Mouse (Mus musculus) kidney, adult 2 months (tissue): ENCODE measurements at regions not wholly inside any gene's neighbourhood (a gene's known extent, or its start where the extent isn't known, plus 50 kb on each side); places are given as distances from the start of the nearest gene placed in this dataset.

Experiments used
- CTCF ChIP-seq: fragments of 200-500 bp; conservative IDR thresholded peaks from 2 replicates; pipeline ENCODE4 v1.5.1; 2011; ENCODE audit warnings: low read depth, mild to moderate bottlenecking, control low read depth, low read length, moderate library complexity, mixed read lengths; ENCODE audit not compliant: insufficient read depth, insufficient read length
- POLR2A ChIP-seq: fragments of 200-500 bp; IDR thresholded peaks from one replicate; pipeline ENCODE4 v1.6.1; 2011; ENCODE audit warnings: low read depth, low read length, control low read depth

- TF ChIP-seq CTCF (no peak), POLR2A (no peak)
Measured at GRCm38 (mm10) chrX:19906646-19907371, 152.6 kb upstream of the Chst7 start.
